Mouse (Mus musculus) midbrain, embryonic 16.5 days (tissue): ENCODE measurements around the gene Tm9sf4. TPM values are rescaled to one million over a fixed set of nuclear protein-coding genes. Genes with fewer than 3 reads are reported as not detected.

Experiments used
- ATAC-seq: fragments of 200-750 bp; cut with Nextera tagmentation; 2 replicates; pipeline ENCODE4 v1.8.0; 2017; ENCODE audit warnings: moderate TSS enrichment
- H3K27ac ChIP-seq: fragments of 300-500 bp; sonication (generic); 2 replicates; pipeline ENCODE4 v1.5.1; 2014; ENCODE audit warnings: mild to moderate bottlenecking, low read length, mixed read lengths
- H3K27me3 ChIP-seq: fragments of 300-500 bp; sonication (generic); 2 replicates; pipeline ENCODE4 v1.6.1; 2014; ENCODE audit warnings: low read depth, low read length, mixed read lengths; ENCODE audit not compliant: control insufficient read depth, insufficient read depth
- H3K36me3 ChIP-seq: fragments of 300-500 bp; sonication (generic); 2 replicates; pipeline ENCODE4 v1.6.1; 2014; ENCODE audit warnings: mild to moderate bottlenecking, low read length, moderate library complexity, mixed read lengths; ENCODE audit not compliant: control insufficient read depth, insufficient read depth
- H3K4me1 ChIP-seq: fragments of 300-500 bp; sonication (generic); 2 replicates; pipeline ENCODE4 v1.6.1; 2014; ENCODE audit warnings: mild to moderate bottlenecking, low read length, mixed read lengths; ENCODE audit not compliant: control insufficient read depth, insufficient read depth
- H3K4me2 ChIP-seq: fragments of 300-500 bp; sonication (generic); 2 replicates; pipeline ENCODE4 v1.6.1; 2014; ENCODE audit warnings: mild to moderate bottlenecking, low read length, mixed read lengths
- H3K4me3 ChIP-seq: fragments of 300-500 bp; sonication (generic); 2 replicates; pipeline ENCODE4 v1.5.1; 2014; ENCODE audit warnings: low read depth, mild to moderate bottlenecking, low read length, moderate library complexity, mixed read lengths
- H3K9ac ChIP-seq: fragments of 300-500 bp; sonication (generic); 2 replicates; pipeline ENCODE4 v1.6.1; 2014; ENCODE audit warnings: low read depth, low read length, mixed read lengths
- H3K9me3 ChIP-seq: fragments of 300-500 bp; sonication (generic); replicated peaks from 2 replicates; pipeline ENCODE4 v1.6.1; 2014; ENCODE audit warnings: mild to moderate bottlenecking, low read length, mixed read lengths; ENCODE audit not compliant: control insufficient read depth, poor library complexity, severe bottlenecking
- WGBS: fragments of 180-500 bp; shearing (Covaris S2); extraction: QIAGEN DNeasy Blood & Tissue Kit; methylation state at CpG from one replicate; pipeline ENCODE4 v1.1.7; 2014; 5-methylcytosine and 5-hydroxymethylcytosine counted together
- polyA plus RNA-seq: library from polyadenylated mRNA; unstranded; fragments of >200 nt; fragmentation: Nextera tagmentation; extraction: Ambion mirVana; gene quantifications from 2 replicates; pipeline ENCODE4 v1.2.1, GENCODE M21; 2015

Tm9sf4 gene
- polyA plus RNA-seq, 1 experiment from 2014 or later = 85.8 TPM

GRCm38 (mm10) chr2:153151026-153151425 is 10.1 kb upstream of the Tm9sf4 start:
- Histone ChIP-seq H3K27ac (no peak overlapping the region), H3K27me3 (no peaks in the 10 kb centered on the region; the same call in 1 of the 2 replicates), H3K4me1 (no peaks in the 10 kb centered on the region), H3K9me3 (no peaks in the 10 kb centered on the region), H3K36me3 (no peaks in the 10 kb centered on the region), H3K9ac (no peak overlapping the region), H3K4me3 (no peak overlapping the region), H3K4me2 (no peak overlapping the region)
- ATAC-seq = no peak
- 82% methylated on average over 7 of the region's 7 CpGs for WGBS

GRCm38 (mm10) chr2:153151926-153152665 is 9.0 kb upstream of the Tm9sf4 start:
- Histone ChIP-seq H3K9ac (no peak overlapping the region), H3K4me1 (no peaks in the 10 kb centered on the region), H3K9me3 (no peaks in the 10 kb centered on the region), H3K27ac (no peak overlapping the region), H3K4me2 (no peak overlapping the region), H3K4me3 (no peak overlapping the region), H3K27me3 (no peaks in the 10 kb centered on the region; the same call in 1 of the 2 replicates), H3K36me3 (no peaks in the 10 kb centered on the region)
- 82% methylated on average over 8 of the region's 8 CpGs for WGBS
- no peak for ATAC-seq

- Histone ChIP-seq H3K4me1 (no peaks in the 10 kb centered on the region), H3K9ac (no peak overlapping the region), H3K9me3 (no peaks in the 10 kb centered on the region), H3K27ac (no peak overlapping the region), H3K4me2 (no peak overlapping the region), H3K4me3 (no peak overlapping the region), H3K36me3 (no peaks in the 10 kb centered on the region), H3K27me3 (no peaks in the 10 kb centered on the region; the same call in 1 of the 2 replicates)
- ATAC-seq = no peak
- WGBS = 77% methylated on average over 4 of the region's 4 CpGs
Measured at GRCm38 (mm10) chr2:153153033-153153450, 8.1 kb upstream of the Tm9sf4 start.

GRCm38 (mm10) chr2:153157270-153157669 is 3.8 kb upstream of the Tm9sf4 start:
- H3K4me1 ChIP-seq = peaks cover 3% of the 10 kb centered on the region

GRCm38 (mm10) chr2:153160133-153160532 is 970 bp upstream of the Tm9sf4 start:
- no peaks in the 10 kb centered on the region for H3K36me3 ChIP-seq
- H3K27ac ChIP-seq = no peak overlapping the region
- 85% methylated on average over 5 of the region's 5 CpGs for WGBS
- no peaks in the 10 kb centered on the region for H3K27me3 ChIP-seq
- H3K4me3 ChIP-seq = no peak overlapping the region
- H3K4me2 ChIP-seq = no peak overlapping the region
- peaks cover 10% of the 10 kb centered on the region for H3K4me1 ChIP-seq
- no peaks in the 10 kb centered on the region for H3K9me3 ChIP-seq
- no peak for ATAC-seq
- H3K9ac ChIP-seq = no peak overlapping the region

More at GRCm38 (mm10) chr2:153157270-153157669, 3.8 kb upstream of the Tm9sf4 start:
- H3K4me3 ChIP-seq = no peak overlapping the region
- ATAC-seq = no peak
- H3K36me3 ChIP-seq = no peaks in the 10 kb centered on the region
- H3K27me3 ChIP-seq = no peaks in the 10 kb centered on the region
- H3K27ac ChIP-seq = no peak overlapping the region
- H3K9me3 ChIP-seq = no peaks in the 10 kb centered on the region
- WGBS = 54% methylated on average over 1 of the region's 3 CpGs
- H3K9ac ChIP-seq = no peak overlapping the region
- no peak overlapping the region for H3K4me2 ChIP-seq

GRCm38 (mm10) chr2:153161684-153162080 is 579 bp downstream of the Tm9sf4 start:
- H3K27me3 ChIP-seq = no peaks in the 10 kb centered on the region
- ATAC-seq = peak; percentile 79
- H3K4me3 ChIP-seq = peak overlapping the region; percentile 88
- peak overlapping the region; percentile 98 for H3K27ac ChIP-seq
- H3K9me3 ChIP-seq = no peaks in the 10 kb centered on the region
- peaks cover 10% of the 10 kb centered on the region for H3K4me1 ChIP-seq
- peak overlapping the region; percentile 92 for H3K4me2 ChIP-seq
- H3K9ac ChIP-seq = peak overlapping the region; percentile 83
- H3K36me3 ChIP-seq = no peaks in the 10 kb centered on the region
- under 1% methylated on average over 16 of the region's 16 CpGs for whole genome bisulfite sequencing

- no peaks in the 10 kb centered on the region for H3K27me3 ChIP-seq
- 34% methylated on average over 6 of the region's 6 CpGs for WGBS
- H3K4me1 ChIP-seq = peaks cover 16% of the 10 kb centered on the region
Measured at GRCm38 (mm10) chr2:153167136-153167535, 6.0 kb downstream of the Tm9sf4 start.

GRCm38 (mm10) chr2:153168134-153168820 is 7.2 kb downstream of the Tm9sf4 start:
- Histone ChIP-seq H3K4me2 (no peak overlapping the region), H3K4me1 (peaks cover 8% of the 10 kb centered on the region), H3K9ac (no peak overlapping the region), H3K36me3 (no peaks in the 10 kb centered on the region), H3K9me3 (no peaks in the 10 kb centered on the region), H3K27ac (no peak overlapping the region), H3K27me3 (no peaks in the 10 kb centered on the region), H3K4me3 (no peak overlapping the region)
- 8% methylated on average over 2 of the region's 2 CpGs for WGBS
- no peak for ATAC-seq

More at GRCm38 (mm10) chr2:153167136-153167535, 6.0 kb downstream of the Tm9sf4 start:
- Histone ChIP-seq H3K4me3 (no peak overlapping the region), H3K27ac (no peak overlapping the region), H3K4me2 (no peak overlapping the region), H3K9ac (no peak overlapping the region), H3K36me3 (no peaks in the 10 kb centered on the region), H3K9me3 (no peaks in the 10 kb centered on the region)
- no peak for ATAC-seq
